Mouse (Mus musculus): ENCODE data around the gene Ring1. TPM values are rescaled to one million over a fixed set of nuclear protein-coding genes. Genes with fewer than 3 reads are reported as not detected.

Ring1 gene
- total RNA-seq (2023) = 10 to 100 TPM; 30.4 to 30.6 TPM

DNA sequence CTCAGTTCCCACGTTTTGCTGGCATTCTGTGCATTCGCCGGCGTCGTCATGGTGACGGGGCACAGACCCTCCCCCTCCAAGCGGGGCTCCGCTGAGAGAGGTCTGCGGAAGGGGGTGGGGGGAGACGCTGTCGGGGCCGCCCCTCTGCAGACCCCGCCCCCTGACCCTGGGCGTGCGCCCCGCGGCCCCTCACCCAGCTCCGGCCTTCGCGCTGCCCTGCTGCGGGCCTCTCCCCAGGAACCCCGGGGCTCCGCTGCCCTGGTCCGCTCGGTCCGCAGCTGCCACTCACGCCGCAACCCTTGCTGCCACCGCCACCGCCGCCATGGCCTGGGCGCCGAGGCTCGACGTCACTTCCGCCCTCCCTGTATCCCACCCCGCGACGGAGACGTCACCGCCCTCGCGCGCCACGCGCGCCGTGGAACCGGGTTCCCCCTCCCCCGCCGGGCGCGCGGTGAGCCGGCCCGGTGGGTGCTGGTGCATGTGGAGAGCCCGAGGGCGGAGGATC, at the start of gene Ring1:
TSS of gene Ring1 (minus strand) at position 364 of the 505 bp plus-strand sequence.

DNA sequence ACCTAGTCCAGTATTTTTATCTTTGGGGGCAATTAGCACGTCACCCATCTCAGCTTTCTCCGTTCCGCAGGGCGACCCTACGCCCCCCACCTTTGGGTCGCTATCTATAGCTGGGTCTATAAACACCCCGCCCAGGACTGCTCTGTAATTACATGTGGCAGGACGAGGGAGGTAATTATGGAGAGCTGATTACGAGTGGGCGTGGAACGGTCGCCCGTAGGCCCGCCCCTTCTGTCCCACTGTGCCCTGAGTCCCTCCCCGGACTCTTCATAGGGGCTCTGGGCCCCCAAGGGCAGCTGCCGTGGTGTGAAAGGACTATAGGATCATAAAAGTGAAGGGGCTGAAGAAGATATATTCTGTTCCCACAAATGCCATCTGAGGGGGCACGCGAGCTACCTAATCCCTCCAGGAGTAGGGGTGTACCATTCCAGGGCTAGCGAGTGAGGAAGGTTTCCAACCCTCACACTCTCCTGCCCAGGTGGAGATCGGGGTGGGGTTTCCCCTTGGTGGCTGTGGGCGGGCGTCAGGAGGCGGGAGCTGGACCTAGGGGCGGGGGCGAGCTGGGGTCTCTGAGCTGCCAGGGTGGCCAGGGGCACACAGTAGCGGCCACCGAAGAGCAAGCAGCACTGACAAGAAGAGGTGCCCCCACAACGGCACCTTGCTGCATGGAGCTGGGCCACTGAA, 14.5 kb upstream of the Ring1 start, which contains the start of gene Col11a2:
TSS of gene Col11a2 (plus strand) at position 560 of the 684 bp plus-strand sequence.

DNA sequence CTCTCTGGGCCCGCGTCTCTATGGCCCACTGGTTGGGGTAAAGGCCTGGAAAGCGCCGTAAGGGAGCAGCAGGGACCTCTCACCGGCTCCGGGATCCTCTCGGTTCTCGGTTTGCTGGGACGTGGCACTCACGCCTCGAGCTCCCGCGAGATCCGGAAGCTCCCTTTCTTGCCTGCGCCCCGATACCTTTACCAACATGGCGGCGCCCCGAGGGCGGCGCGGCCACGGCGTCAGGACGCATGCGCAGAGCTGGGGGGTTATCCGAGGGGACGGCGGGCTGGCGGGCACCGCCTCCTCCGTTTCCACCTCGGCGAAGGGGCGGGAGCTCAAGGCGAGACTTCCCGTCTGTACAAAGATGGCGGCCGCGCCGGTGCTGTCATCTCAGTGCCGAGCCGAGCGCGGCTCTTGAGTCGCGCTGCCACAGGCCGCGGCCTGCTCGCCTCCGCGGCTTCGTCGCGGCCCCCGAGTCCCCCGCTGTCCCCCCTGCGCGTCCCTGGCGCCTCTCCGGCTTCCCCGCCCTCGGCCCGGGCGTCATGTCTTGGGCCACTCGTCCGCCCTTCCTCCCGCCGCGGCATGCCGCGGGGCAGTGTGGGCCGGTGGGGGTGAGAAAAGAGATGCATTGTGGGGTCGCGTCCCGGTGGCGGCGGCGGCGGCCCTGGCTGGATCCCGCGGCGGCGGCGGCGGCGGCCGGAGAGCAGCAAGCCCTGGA, 7.1 kb upstream of the Ring1 start, which contains the start of the genes Slc39a7 and Rxrb:
TSS of gene Slc39a7 (minus strand) at position 218 of the 709 bp plus-strand sequence.
TSS of gene Rxrb (plus strand) at position 348 of the 709 bp plus-strand sequence.

DNA sequence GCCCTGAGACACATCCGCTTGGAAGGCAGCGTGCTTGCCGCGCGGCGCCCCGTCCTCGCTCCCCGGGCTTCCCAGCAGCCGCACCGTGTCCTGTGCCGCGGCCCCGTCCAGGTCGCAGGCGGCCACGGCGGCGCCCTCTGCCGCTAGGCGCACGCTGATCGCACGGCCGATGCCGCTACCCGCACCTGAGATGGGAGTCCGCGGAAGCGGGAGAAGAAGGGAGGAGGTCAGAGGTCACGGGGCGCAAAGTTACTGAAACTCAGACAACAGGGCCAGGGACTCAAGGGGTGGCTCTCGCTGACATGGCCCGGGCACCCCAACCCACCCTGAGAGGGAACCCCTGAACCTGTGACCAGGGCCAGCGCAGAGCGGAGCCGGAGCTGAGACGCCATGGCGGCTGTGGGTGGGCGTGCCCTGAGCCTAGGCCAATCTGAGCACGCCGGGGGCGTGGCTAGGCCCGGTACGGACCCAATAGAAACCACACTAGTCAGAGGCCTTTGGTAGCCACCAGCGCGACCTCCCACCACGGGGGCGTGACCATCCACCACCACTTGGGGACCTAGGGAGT, 3.3 kb upstream of the Ring1 start, which contains the start of gene H2-Ke6:
TSS of gene H2-Ke6 (minus strand) at position 405 of the 568 bp plus-strand sequence.

DNA sequence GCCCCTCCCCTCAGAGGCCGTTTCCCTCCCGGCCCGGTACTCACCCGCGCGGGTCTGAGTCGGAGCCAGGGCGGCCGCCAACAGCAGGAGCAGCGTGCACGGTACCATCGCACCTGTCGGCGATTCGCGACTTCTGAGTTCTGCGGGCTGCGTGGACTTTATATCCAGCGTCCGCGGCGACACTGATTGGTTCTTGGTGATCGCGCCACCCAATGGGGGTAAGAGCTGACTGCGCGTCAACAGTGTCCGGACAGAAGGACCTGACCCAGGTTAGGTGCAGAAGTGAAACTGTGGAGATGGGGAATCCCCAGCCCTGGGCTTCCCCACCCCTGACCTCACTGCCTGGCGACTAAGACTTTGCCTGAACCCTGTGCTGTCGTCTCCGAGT, 24.3 kb downstream of the Ring1 start, which contains the start of gene H2-K1:
TSS of gene H2-K1 (minus strand) at position 198 of the 388 bp plus-strand sequence.

Other genes with a start within 250 kb of the Ring1 start
- 1 to 10 TPM in 1 of 2 experiments, under 1 TPM in 1; 0.86 to 1.5 TPM for gene Angptl4, start 242.8 kb downstream of the Ring1 start, total RNA-seq (2023)
- 1 to 10 TPM; 1.2 TPM for gene Kank3, start 214.2 kb downstream of the Ring1 start, total RNA-seq (2023)
- gene Rps28, start 200.1 kb downstream of the Ring1 start, total RNA-seq (2023) = 1,000 to 10,000 TPM; 4,788 to 5,322 TPM
- gene Ndufa7, start 200.1 kb downstream of the Ring1 start, total RNA-seq (2023) = 100 to 1,000 TPM; 126 to 127 TPM
- 10 to 100 TPM in 1 of 2 experiments, 1 to 10 TPM in 1; 8.5 to 10.7 TPM for gene Cd320, start 181.6 kb downstream of the Ring1 start, total RNA-seq (2023)
- gene Gm7029, start 150.8 kb downstream of the Ring1 start, total RNA-seq (2023) = not detected
- 10 to 100 TPM in 1 of 2 experiments, 1 to 10 TPM in 1; 10.0 to 11.2 TPM for gene Kifc1, start 134.0 kb downstream of the Ring1 start, total RNA-seq (2023)
- gene Platr17, start 119.5 kb downstream of the Ring1 start, total RNA-seq (2023) = under 1 TPM in 1 of 2 experiments, not detected in 1; 0.96 TPM
- 10 to 100 TPM; 71.8 to 76.6 TPM for gene Daxx, start 115.3 kb downstream of the Ring1 start, total RNA-seq (2023)
- gene Tapbp, start 108.8 kb downstream of the Ring1 start, total RNA-seq (2023) = 100 to 1,000 TPM; 407 to 437 TPM
- 10 to 100 TPM; 33.0 to 33.9 TPM for gene Zbtb22, start 108.8 kb downstream of the Ring1 start, total RNA-seq (2023)
- 100 to 1,000 TPM; 153 to 181 TPM for gene Rgl2, start 95.1 kb downstream of the Ring1 start, total RNA-seq (2023)
- gene Pfdn6, start 84.3 kb downstream of the Ring1 start, total RNA-seq (2023) = 10 to 100 TPM; 65.1 to 71.1 TPM
- 10 to 100 TPM; 67.6 to 67.7 TPM for gene Wdr46, start 84.0 kb downstream of the Ring1 start, total RNA-seq (2023)
- gene B3galt4, start 73.2 kb downstream of the Ring1 start, total RNA-seq (2023) = 10 to 100 TPM; 14.1 to 16.0 TPM
- gene Vps52, start 68.9 kb downstream of the Ring1 start, total RNA-seq (2023) = 10 to 100 TPM; 73.4 to 74.6 TPM
- 1,000 to 10,000 TPM; 2,139 to 2,167 TPM for gene Rps18, start 68.7 kb downstream of the Ring1 start, total RNA-seq (2023)
- gene H2-K1, start 24.3 kb downstream of the Ring1 start, total RNA-seq (2023) = 1,000 to 10,000 TPM; 5,234 to 5,289 TPM
- gene H2-Ke6, start 3.4 kb upstream of the Ring1 start, total RNA-seq (2023) = 100 to 1,000 TPM; 117 to 150 TPM
- gene Slc39a7, start 7.0 kb upstream of the Ring1 start, total RNA-seq (2023) = 100 to 1,000 TPM; 100 to 103 TPM
- 100 to 1,000 TPM; 114 to 115 TPM for gene Rxrb, start 7.1 kb upstream of the Ring1 start, total RNA-seq (2023)
- gene Col11a2, start 14.8 kb upstream of the Ring1 start, total RNA-seq (2023) = 10 to 100 TPM; 19.8 to 27.5 TPM
- gene H2-Oa, start 67.7 kb upstream of the Ring1 start, total RNA-seq (2023) = 1 to 10 TPM; 6.9 to 9.5 TPM
- 10 to 100 TPM; 25.1 to 25.8 TPM for gene H2-DMa, start 94.9 kb upstream of the Ring1 start, total RNA-seq (2023)
- gene Brd2, start 98.0 kb upstream of the Ring1 start, total RNA-seq (2023) = 100 to 1,000 TPM; 303 to 376 TPM
- gene H2-DMb2, start 118.6 kb upstream of the Ring1 start, total RNA-seq (2023) = 1 to 10 TPM; 2.3 to 8.6 TPM
- gene H2-DMb1, start 128.4 kb upstream of the Ring1 start, total RNA-seq (2023) = 1 to 10 TPM; 3.1 to 5.9 TPM
- 100 to 1,000 TPM; 187 to 213 TPM for gene Tap1, start 162.9 kb upstream of the Ring1 start, total RNA-seq (2023)
- gene Psmb9, start 163.1 kb upstream of the Ring1 start, total RNA-seq (2023) = 100 to 1,000 TPM; 130 to 159 TPM
- gene Psmb8, start 173.0 kb upstream of the Ring1 start, total RNA-seq (2023) = 100 to 1,000 TPM; 281 to 304 TPM
- 100 to 1,000 TPM; 165 to 199 TPM for gene Tap2, start 178.8 kb upstream of the Ring1 start, total RNA-seq (2023)
- 10 to 100 TPM; 50.5 to 59.9 TPM for gene H2-Ob, start 214.2 kb upstream of the Ring1 start, total RNA-seq (2023)
- gene H2-Ab1, start 233.0 kb upstream of the Ring1 start, total RNA-seq (2023) = 10 to 100 TPM; 20.1 to 49.2 TPM

Measured in T-cell, adult 66 days (primary cell).